Mouse (Mus musculus) forebrain, embryonic 11.5 days (tissue): ENCODE results near the gene Dmc1. TPM values are rescaled to one million over a fixed set of nuclear protein-coding genes. Genes with fewer than 3 reads are reported as not detected.

ENCODE experiments used
- ATAC-seq: fragments of 200-750 bp; cut with Nextera tagmentation; replicated peaks from 2 replicates; pipeline ENCODE4 v1.8.0; 2017; ENCODE audit warnings: moderate TSS enrichment; ENCODE audit not compliant: low FRiP score
- DNase-seq: peaks from one replicate; pipeline ENCODE4 v3.0.0-alpha.2; 2017; ENCODE audit warnings: low spot score
- H3K27ac ChIP-seq: fragments of 300-500 bp; sonication (generic); 2 replicates; pipeline ENCODE4 v1.5.1; 2014; ENCODE audit warnings: low read depth, low read length
- H3K27me3 ChIP-seq: fragments of 300-500 bp; sonication (generic); 2 replicates; pipeline ENCODE4 v1.6.1; 2014; ENCODE audit warnings: mild to moderate bottlenecking, low read length, mixed read lengths; ENCODE audit not compliant: control insufficient read depth, insufficient read depth
- H3K36me3 ChIP-seq: fragments of 300-500 bp; sonication (generic); 2 replicates; pipeline ENCODE4 v1.6.1; 2014; ENCODE audit warnings: mild to moderate bottlenecking, low read length, moderate library complexity, mixed read lengths; ENCODE audit not compliant: control insufficient read depth, insufficient read depth
- H3K4me1 ChIP-seq: fragments of 300-500 bp; sonication (generic); replicated peaks from 2 replicates; pipeline ENCODE4 v1.6.1; 2014; ENCODE audit warnings: low read length, mixed read lengths; ENCODE audit not compliant: control insufficient read depth, insufficient read depth
- H3K4me2 ChIP-seq: fragments of 300-500 bp; sonication (generic); 2 replicates; pipeline ENCODE4 v1.6.1; 2014; ENCODE audit warnings: low read depth, mild to moderate bottlenecking, low read length, moderate library complexity, mixed read lengths; ENCODE audit not compliant: severe bottlenecking
- H3K4me3 ChIP-seq: fragments of 300-500 bp; sonication (generic); 2 replicates; pipeline ENCODE4 v1.5.1; 2014; ENCODE audit warnings: low read depth, low read length
- H3K9ac ChIP-seq: fragments of 300-500 bp; sonication (generic); 2 replicates; pipeline ENCODE4 v1.6.1; 2014; ENCODE audit warnings: low read length
- H3K9me3 ChIP-seq: fragments of 300-500 bp; sonication (generic); 2 replicates; pipeline ENCODE4 v1.6.1; 2016; ENCODE audit warnings: low read length, mixed read lengths; ENCODE audit not compliant: control insufficient read depth
- WGBS: fragments of 180-500 bp; shearing (Covaris S2); extraction: QIAGEN DNeasy Blood & Tissue Kit; methylation state at CpG from one replicate; pipeline ENCODE4 v1.1.7; 2014; 5-methylcytosine and 5-hydroxymethylcytosine counted together
- microRNA-seq: library from miRNA; unstranded; fragments of <30 nt; microRNA quantifications from one replicate; pipeline ENCODE4, GENCODE M21; 2016; ENCODE audit not compliant: insufficient number of aligned reads
- polyA plus RNA-seq: library from polyadenylated mRNA; unstranded; fragments of >200 nt; fragmentation: Nextera tagmentation; extraction: Ambion mirVana; gene quantifications from 2 replicates; pipeline ENCODE4 v1.2.1, GENCODE M21; 2014

Dmc1 gene
- polyA plus RNA-seq, 1 experiment from 2014 or later = 1.6 TPM

GRCm38 (mm10) chr15:79511553-79512320 lies 93.2 kb downstream of the Dmc1 start:
- peaks cover 16% of the 10 kb centered on the region for H3K4me1 ChIP-seq
- no peaks in the 10 kb centered on the region for H3K9me3 ChIP-seq
- under 1% methylated on average over 61 of the region's 61 CpGs for WGBS
- 0 out of 2 replicates have a peak overlapping the region, but pooled peaks have one; percentile 29 for H3K9ac ChIP-seq
- DNase-seq (peak; percentile 93), ATAC-seq (peak; percentile 82)
- peaks cover 81% of the 10 kb centered on the region for H3K27me3 ChIP-seq
- no peaks in the 10 kb centered on the region for H3K36me3 ChIP-seq
- no peak overlapping the region for H3K27ac ChIP-seq
- peak overlapping the region; percentile 34 for H3K4me3 ChIP-seq
- H3K4me2 ChIP-seq = peak overlapping the region; percentile 78

Small RNA genes lying within 50 kb of the gene (microRNA-seq; reads per million reads assigned to microRNA genes)
- gene Gm27903 = not detected

Other genes starting within 250 kb of the Dmc1 start
- gene Tmem184b, start 201.5 kb downstream of the Dmc1 start, polyA plus RNA-seq = 52.3 and 55.2 TPM in 2 replicates
- gene Csnk1e, start 149.5 kb downstream of the Dmc1 start, polyA plus RNA-seq = 209 and 213 TPM in 2 replicates
- gene Kcnj4, start 99.9 kb downstream of the Dmc1 start, polyA plus RNA-seq = not detected in 2 replicates
- gene Kdelr3, start 88.7 kb downstream of the Dmc1 start, polyA plus RNA-seq = 9.7 and 10.3 TPM in 2 replicates
- 109 TPM in 2 replicates for gene Ddx17, start 58.4 kb downstream of the Dmc1 start, polyA plus RNA-seq
- gene Fam227a, start 53.8 kb upstream of the Dmc1 start, polyA plus RNA-seq = 4.5 and 4.7 TPM in 2 replicates
- 78.8 and 81.6 TPM in 2 replicates for gene Cby1, start 54.1 kb upstream of the Dmc1 start, polyA plus RNA-seq
- 271 and 288 TPM in 2 replicates for gene Tomm22, start 65.8 kb upstream of the Dmc1 start, polyA plus RNA-seq
- 13.4 and 13.8 TPM in 2 replicates for gene Josd1, start 82.8 kb upstream of the Dmc1 start, polyA plus RNA-seq
- 53.4 and 54.3 TPM in 2 replicates for gene Gtpbp1, start 85.7 kb upstream of the Dmc1 start, polyA plus RNA-seq
- gene Sun2, start 137.4 kb upstream of the Dmc1 start, polyA plus RNA-seq = 4.3 and 5.9 TPM in 2 replicates
- gene Dnal4, start 172.7 kb upstream of the Dmc1 start, polyA plus RNA-seq = 63.9 and 76.7 TPM in 2 replicates
- gene Nptxr, start 199.7 kb upstream of the Dmc1 start, polyA plus RNA-seq = 1.4 and 2.1 TPM in 2 replicates
- not detected in 2 replicates for gene Npcd, start 229.1 kb upstream of the Dmc1 start, polyA plus RNA-seq
- gene Cbx6, start 229.6 kb upstream of the Dmc1 start, polyA plus RNA-seq = 31.2 and 32.3 TPM in 2 replicates